Mouse (Mus musculus): Measurements from ENCODE around the gene Plekha1.

Gene Plekha1

GRCm38 (mm10) chr7:130859926-130860325 is 5.6 kb upstream of the Plekha1 start:
- peak; percentile 82 for DNase-seq (ENCODE audit: low read depth, low spot score)

DNA sequence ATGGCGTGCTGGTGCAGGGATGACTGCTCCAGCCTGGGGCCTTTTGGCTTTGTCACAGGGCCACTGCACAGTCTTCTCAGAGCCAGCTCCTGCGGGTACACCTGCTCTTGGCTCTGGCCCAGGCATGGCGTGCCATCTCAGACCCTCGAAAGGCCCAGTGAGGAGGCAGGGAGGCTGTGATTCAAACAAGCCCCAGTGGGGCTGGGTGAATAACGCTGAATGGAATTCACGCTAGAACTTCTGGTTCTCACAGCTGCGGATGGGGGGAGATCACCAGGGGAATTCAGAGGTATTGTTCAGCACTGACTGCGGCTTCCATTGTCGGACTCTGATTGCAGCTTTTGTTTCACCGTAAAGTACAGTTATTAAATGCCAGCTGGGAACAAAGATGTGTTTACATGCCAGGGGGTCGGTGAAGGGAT is 4.8 kb upstream of the Plekha1 start:
- peak; percentile 62 for DNase-seq (ENCODE audit: low read depth, low spot score)

GRCm38 (mm10) chr7:130862501-130862900 is 3.1 kb upstream of the Plekha1 start:
- DNase-seq (ENCODE audit: low read depth, low spot score) = no peak

DNA sequence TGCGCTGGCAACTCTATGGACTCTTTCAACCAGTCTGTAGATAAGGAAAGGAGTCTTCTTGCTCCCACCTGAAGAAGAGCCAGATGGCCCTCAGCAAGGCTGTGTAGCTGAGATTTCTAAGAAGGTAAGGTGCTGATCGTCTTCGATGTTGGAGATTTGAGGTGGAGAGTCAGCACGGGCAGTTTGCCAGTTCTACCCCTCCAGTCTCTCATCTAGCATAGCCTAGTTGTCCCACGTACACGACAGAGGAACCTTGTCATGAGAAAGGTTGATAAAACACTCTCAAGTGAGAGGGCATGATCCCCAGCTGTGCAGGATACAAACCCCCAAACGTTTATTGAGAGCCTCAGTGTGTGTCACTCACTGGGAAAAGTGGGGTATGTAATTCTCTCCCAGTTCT is 845 bp upstream of the Plekha1 start:
- DNase-seq (ENCODE audit: low read depth, low spot score) = no peak

GRCm38 (mm10) chr7:130866640-130867039 is 1.1 kb downstream of the Plekha1 start:
- DNase-seq (ENCODE audit: low read depth, low spot score) = no peak

DNA sequence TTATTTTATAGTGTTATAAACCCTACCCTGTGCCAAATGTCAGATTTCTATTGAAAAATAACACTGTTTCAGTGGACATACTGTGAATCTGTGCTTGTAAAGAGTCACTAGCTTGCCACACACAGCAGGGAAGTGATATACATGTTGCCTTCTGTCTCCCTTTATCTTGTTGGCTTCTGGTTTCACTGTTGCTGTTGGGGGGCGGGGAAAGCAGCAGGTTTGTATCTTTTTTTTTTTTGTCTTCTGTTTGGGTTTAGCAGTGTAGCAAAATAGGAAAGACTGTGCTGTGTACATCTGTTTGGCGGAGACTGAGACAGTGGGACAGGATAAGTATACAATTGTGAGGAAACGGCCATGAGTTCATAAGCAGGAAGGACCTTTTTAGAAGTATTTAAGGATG is 1.7 kb downstream of the Plekha1 start:
- DNase-seq (ENCODE audit: low read depth, low spot score) = no peak

GRCm38 (mm10) chr7:130884161-130884560 is 18.6 kb downstream of the Plekha1 start:
- DNase-seq (ENCODE audit: low read depth, low spot score) = no peak

- DNase-seq (ENCODE audit: low read depth, low spot score) = no peak
These were observed 20.7 kb downstream of the Plekha1 start for GRCm38 (mm10) chr7:130886246-130886645.

GRCm38 (mm10) chr7:130887946-130888345 is 22.4 kb downstream of the Plekha1 start:
- peak; percentile 18 for DNase-seq (ENCODE audit: low read depth, low spot score)

DNA sequence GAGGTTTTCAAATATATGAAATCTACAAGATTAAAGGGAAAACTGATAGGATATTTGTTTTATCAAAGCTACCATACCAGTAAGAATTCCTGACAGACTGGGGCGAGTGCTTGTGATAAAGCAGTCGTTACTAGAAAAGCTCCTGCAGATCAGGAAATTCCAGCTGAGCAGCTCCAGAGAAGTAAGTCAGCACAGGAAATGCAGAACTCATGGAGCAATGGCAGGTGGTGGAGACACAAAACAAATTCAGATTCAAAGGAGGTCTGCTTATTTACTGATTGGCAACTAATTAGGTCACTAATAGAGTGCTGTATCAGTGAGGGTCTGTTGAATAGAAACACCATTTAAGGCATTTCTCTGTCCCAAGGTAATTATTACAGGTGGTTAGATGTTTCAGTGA is 25.3 kb downstream of the Plekha1 start:
- DNase-seq (ENCODE audit: low read depth, low spot score) = no peak

DNA sequence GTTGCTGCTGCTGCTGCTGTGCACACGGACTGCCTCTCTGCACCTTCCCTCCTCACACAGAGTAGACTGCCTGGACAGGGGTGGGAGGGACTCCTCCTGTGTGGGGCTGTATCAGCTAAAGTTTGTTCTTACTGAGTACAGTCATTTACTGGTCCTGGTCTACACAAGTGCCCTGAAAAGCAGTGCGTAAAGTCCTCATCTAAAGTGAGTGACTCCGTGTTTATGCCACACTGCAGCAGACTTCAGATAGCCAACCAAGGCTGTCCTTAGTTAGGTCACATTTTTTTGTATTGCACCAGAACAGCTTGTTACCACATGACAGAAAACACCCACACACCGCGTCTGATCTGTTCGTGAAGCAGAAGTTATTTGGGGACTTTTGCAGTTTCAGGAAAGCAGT is 27.4 kb downstream of the Plekha1 start:
- no peak for DNase-seq (ENCODE audit: low read depth, low spot score)

DNA sequence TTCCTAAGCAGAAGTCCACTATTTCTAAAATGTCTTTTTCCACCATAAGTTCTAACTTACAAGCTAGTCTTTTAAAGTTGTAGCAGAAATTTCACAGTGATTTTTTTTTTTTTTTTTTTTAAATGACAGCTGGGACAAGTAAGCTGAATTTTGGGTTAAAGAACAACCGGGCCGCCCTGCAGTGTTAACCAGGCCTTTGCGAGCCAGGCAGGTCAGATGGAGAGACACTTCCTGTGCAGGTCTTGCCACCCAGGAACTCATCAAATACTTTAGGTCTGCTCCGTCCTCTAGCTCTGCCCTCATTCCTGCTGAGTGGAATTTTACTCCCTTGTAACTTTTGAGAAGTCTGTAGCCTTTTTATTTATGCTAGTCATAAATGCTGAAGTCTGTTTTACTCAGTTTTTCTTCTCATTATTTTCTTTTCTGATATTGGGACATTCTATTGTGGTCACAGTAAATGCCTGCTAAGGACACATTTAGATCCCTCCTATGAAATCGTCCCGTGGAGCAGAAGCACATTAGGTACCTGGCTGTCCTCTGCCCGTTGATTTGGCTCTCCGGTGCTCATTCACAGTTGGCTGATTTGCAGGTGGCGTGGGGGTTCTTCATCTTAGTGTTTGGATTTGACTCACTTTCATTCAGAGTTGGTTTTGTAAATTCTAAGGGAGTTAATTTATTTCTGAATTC is 29.5 kb downstream of the Plekha1 start:
- DNase-seq (ENCODE audit: low read depth, low spot score) = no peak

DNA sequence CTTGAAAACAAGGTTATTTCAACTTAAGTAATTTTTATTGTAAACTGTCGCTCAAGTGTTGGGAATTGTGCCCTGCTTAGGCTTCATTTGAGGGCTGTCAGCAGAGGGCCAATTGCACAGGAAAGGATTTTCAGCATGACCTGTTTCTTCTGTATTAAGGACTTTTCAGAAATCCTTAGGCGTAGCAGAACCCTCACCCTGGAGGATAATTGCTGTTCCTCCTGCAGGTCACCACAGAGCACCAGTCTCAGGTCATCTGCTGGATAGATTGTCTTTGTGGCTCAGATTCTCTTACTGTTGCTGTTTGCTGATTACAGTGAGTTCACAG is 30.0 kb downstream of the Plekha1 start:
- DNase-seq (ENCODE audit: low read depth, low spot score) = no peak

- no peak for DNase-seq (ENCODE audit: low read depth, low spot score)
These were observed 30.5 kb downstream of the Plekha1 start for GRCm38 (mm10) chr7:130896064-130896463.

DNA sequence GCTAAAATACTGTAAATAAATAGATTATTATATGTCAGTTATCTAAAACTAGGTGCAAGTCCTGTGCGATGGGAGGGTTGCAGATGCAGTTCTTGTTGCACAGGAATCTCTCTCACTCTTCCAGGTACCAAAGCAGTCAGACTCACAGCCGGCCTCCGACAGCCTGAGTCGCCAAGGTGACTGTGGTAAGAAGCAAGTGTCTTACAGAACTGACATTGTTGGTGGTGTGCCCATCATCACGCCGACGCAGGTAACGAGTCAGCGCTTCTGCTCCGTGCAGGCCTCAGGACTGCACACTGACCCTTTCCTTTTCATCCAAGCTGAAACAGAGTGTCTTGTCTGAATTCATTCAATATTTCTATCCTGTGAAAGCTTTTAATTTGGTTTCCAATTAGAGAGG is 31.6 kb downstream of the Plekha1 start:
- DNase-seq (ENCODE audit: low read depth, low spot score) = no peak

- DNase-seq (ENCODE audit: low read depth, low spot score) = peak; percentile 70
These were observed 32.8 kb downstream of the Plekha1 start for GRCm38 (mm10) chr7:130898373-130898772.

DNA sequence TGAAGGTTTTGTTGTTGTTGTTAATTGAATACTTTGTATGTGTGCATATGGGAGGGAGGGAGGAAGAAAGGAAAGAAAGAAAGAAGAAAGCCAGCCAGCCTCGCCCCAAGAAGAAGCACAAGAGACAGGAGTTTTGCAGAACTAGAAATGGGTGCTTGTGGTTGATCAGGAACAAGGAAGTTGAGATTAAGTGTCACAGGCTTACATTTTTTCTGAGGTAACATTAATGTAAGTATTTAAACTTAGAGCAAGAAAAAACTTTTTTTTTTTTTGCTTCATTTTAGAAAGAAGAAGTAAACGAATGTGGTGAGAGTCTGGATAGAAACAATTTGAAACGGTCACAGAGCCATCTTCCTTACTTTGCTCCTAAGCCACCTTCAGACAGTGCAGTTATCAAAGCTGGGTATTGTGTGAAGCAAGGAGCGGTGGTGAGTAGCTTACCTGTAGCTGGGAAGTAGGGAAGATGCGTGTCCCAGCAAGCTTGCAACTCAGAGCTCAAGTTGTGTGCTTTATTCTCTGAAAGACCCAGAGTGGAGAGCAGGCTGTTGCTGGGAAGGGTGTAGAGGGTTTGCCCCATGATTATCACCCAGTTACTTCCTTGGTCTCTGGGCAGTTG is 34.8 kb downstream of the Plekha1 start:
- no peak for DNase-seq (ENCODE audit: low read depth, low spot score)

- DNase-seq (ENCODE audit: low read depth, low spot score) = no peak
These were observed 37.4 kb downstream of the Plekha1 start for GRCm38 (mm10) chr7:130902929-130903328.

DNA sequence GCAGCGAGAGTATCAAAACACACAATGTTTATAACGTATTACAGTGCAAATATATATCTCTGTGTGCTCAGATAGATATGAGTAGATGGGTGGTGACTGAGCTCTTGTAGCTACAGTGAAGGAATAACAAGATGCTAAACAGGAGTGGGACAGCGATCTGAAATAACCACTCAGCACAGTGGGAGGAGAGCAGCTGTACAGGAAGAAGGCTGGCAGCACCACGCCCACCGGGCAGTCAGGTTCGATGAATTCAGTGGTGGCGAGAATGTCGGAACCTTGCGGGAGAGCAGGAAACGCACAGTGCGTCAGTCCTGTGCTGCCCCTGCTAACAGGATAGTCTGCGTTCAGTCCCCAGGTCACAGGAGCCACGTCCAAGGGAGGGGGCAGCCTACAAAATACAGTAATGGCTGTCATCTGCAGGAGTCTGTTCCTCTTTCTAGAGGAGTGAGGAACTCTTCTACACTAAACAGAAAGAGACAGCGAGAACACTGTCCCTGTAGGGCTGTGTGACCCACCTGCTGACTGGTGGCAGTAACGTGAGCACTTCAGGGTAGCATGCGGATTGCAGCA is 38.0 kb downstream of the Plekha1 start:
- DNase-seq (ENCODE audit: low read depth, low spot score) = no peak

GRCm38 (mm10) chr7:130904571-130905365 is 39.2 kb downstream of the Plekha1 start:
- DNase-seq (ENCODE audit: low read depth, low spot score) = peak; percentile 27

DNA sequence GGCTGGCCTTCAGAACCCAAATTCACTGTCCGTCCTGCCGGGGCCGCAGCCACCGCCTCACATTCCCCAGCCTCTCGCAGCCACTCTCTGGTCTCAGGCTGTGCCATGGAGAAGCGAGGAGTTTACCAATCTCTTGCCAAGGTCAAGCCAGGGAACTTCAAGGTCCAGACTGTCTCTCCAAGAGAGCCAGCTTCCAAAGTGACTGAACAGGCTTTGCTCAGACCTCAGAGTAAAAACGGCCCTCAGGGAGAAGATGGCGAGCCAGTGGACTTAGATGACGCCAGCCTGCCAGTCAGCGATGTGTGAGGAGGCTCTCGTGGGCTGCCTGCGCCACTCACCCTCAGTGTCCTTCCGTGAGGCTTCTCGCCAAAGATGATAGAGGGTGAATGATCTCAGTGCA is 45.3 kb downstream of the Plekha1 start:
- DNase-seq (ENCODE audit: low read depth, low spot score) = no peak

DNA sequence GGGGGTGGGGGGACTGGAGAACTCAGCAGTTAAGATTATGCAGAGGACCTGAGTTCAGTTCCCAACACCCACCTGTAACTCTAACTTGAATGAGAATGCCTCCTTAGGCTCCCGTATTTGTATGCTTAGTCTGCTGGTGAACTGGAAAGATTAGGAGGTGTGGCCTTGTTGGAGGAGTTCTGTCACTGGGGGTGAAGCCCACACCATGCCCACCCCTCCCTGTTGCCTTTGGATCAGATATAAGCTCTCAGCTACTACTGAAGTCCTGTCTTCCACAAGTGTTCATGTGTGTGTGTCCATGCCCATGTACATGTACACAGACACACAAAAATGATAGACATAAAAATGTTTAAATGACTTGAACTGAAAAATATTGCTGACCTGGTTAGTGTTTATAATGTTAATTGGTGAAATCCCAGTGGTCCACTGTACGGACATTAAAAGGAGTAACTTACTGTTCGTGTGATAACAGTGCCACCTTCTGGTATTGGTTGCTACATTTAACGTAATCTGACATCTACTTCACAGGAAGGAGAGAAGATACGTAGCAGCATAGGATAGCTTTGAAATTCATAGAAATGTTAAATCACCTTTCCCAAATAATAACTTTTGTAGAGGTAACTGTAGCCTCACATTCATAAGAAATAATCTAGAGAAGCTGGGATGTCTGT is 49.3 kb downstream of the Plekha1 start:
- DNase-seq (ENCODE audit: low read depth, low spot score) = peak; percentile 56

All from ES-CJ7 (cell line).